Mouse (Mus musculus) cerebellum, adult 2 months (tissue): ENCODE measurements around the gene Afg1l. TPM values are rescaled to one million over a fixed set of nuclear protein-coding genes. Genes with fewer than 3 reads are reported as not detected.

Source experiments
- DNase-seq, 2 experiments: peaks; one replicate each; pipeline ENCODE4 v3.0.0; 2021
- H3K27ac ChIP-seq: fragments of 200-500 bp; 2 replicates; pipeline ENCODE4 v1.5.1; 2012; ENCODE audit warnings: low read length, control low read depth, inconsistent platforms; ENCODE audit not compliant: insufficient read depth
- H3K27me3 ChIP-seq: fragments of 200-500 bp; 2 replicates; pipeline ENCODE4 v1.6.1; 2012; ENCODE audit warnings: inconsistent platforms, mild to moderate bottlenecking, low read length, moderate library complexity; ENCODE audit not compliant: control insufficient read depth, insufficient read depth
- H3K4me1 ChIP-seq: fragments of 200-500 bp; 2 replicates; pipeline ENCODE4 v1.6.1; 2011; ENCODE audit warnings: low read length; ENCODE audit not compliant: control insufficient read depth, insufficient read depth
- H3K4me3 ChIP-seq: fragments of 200-500 bp; replicated peaks from 2 replicates; pipeline ENCODE3; 2011; ENCODE audit warnings: mild to moderate bottlenecking, low read depth, low read length, control low read depth; ENCODE audit not compliant: insufficient read depth
- CTCF ChIP-seq: fragments of 200-500 bp; IDR thresholded peaks from 2 replicates; pipeline ENCODE4 v1.5.1; 2011; ENCODE audit warnings: low read depth, mild to moderate bottlenecking, control low read depth, low read length, moderate library complexity, borderline replicate concordance; ENCODE audit not compliant: insufficient read depth
- POLR2A ChIP-seq: fragments of 200-500 bp; IDR thresholded peaks from 2 replicates; pipeline ENCODE4 v1.6.1; 2011; ENCODE audit warnings: low read length, control low read depth, borderline replicate concordance; ENCODE audit not compliant: insufficient read depth
- WGBS: fragments of 180-500 bp; shearing (Covaris S2); methylation state at CpG from one replicate; pipeline ENCODE4 v1.1.7; 2018; 5-methylcytosine and 5-hydroxymethylcytosine counted together
- polyA plus RNA-seq: library from polyadenylated mRNA; depleted of rRNA; stranded (reverse); fragments of >200 nt; gene quantifications from 2 replicates; pipeline ENCODE4 v1.2.3, GENCODE M21; 2012

Gene Afg1l
- polyA plus RNA-seq, 1 experiment = 14.9 TPM

- no peak for TF ChIP-seq CTCF
- no peak for TF ChIP-seq POLR2A
- 89% methylated on average over 14 of the region's 14 CpGs for WGBS
- Histone ChIP-seq H3K27me3 (no peaks in the 10 kb centered on the region), H3K27ac (no peak overlapping the region), H3K4me3 (no peak overlapping the region), H3K4me1 (no peaks in the 10 kb centered on the region; the same call in 1 of the 2 replicates)
- DNase-seq = no peak
These were observed 13.6 kb downstream of the Afg1l start for GRCm38 (mm10) chr10:42464805-42465204.

- no peak for TF ChIP-seq POLR2A
- TF ChIP-seq CTCF = no peak
- H3K27ac ChIP-seq = no peak overlapping the region
- no peak for DNase-seq
- 75% methylated on average over 5 of the region's 5 CpGs for WGBS
- no peaks in the 10 kb centered on the region; the same call in 1 of the 2 replicates for H3K4me1 ChIP-seq
- no peak overlapping the region for H3K4me3 ChIP-seq
- no peaks in the 10 kb centered on the region for H3K27me3 ChIP-seq
These were observed 14.1 kb downstream of the Afg1l start for GRCm38 (mm10) chr10:42464224-42464623.

- 76% methylated on average over 9 of the region's 9 CpGs for WGBS
- no peak overlapping the region for H3K4me3 ChIP-seq
- TF ChIP-seq CTCF (no peak), POLR2A (no peak)
- no peaks in the 10 kb centered on the region for H3K27me3 ChIP-seq
- H3K27ac ChIP-seq = no peak overlapping the region
- no peak for DNase-seq
- no peaks in the 10 kb centered on the region for H3K4me1 ChIP-seq
These were observed 20.7 kb downstream of the Afg1l start for GRCm38 (mm10) chr10:42457557-42458191.

- Histone ChIP-seq H3K4me1 (no peaks in the 10 kb centered on the region), H3K27ac (no peak overlapping the region), H3K4me3 (no peak overlapping the region), H3K27me3 (no peaks in the 10 kb centered on the region)
- WGBS = 59% methylated on average over 5 of the region's 5 CpGs
- no peak for DNase-seq
- TF ChIP-seq POLR2A = no peak
- TF ChIP-seq CTCF = no peak
These were observed 22.4 kb downstream of the Afg1l start for GRCm38 (mm10) chr10:42455981-42456380.

- TF ChIP-seq CTCF = no peak
- no peak for TF ChIP-seq POLR2A
- DNase-seq = no peak
- no peaks in the 10 kb centered on the region for H3K4me1 ChIP-seq
- 86% methylated on average over 6 of the region's 6 CpGs for WGBS
- no peak overlapping the region for H3K4me3 ChIP-seq
- no peak overlapping the region for H3K27ac ChIP-seq
- no peaks in the 10 kb centered on the region for H3K27me3 ChIP-seq
These were observed 23.7 kb downstream of the Afg1l start for GRCm38 (mm10) chr10:42454690-42455089.

- no peak overlapping the region for H3K27ac ChIP-seq
- H3K27me3 ChIP-seq = no peaks in the 10 kb centered on the region
- no peak overlapping the region for H3K4me3 ChIP-seq
- no peak for TF ChIP-seq POLR2A
- TF ChIP-seq CTCF = no peak
- DNase-seq = no peak
- WGBS = 58% methylated on average over 11 of the region's 11 CpGs
- no peaks in the 10 kb centered on the region for H3K4me1 ChIP-seq
These were observed 24.1 kb downstream of the Afg1l start for GRCm38 (mm10) chr10:42454266-42454665.

- DNase-seq = no peak
- TF ChIP-seq CTCF (no peak), POLR2A (no peak)
- no peaks in the 10 kb centered on the region for H3K4me1 ChIP-seq
- 36% methylated on average over 3 of the region's 4 CpGs for WGBS
- H3K27me3 ChIP-seq = no peaks in the 10 kb centered on the region
- H3K4me3 ChIP-seq = no peak overlapping the region
- H3K27ac ChIP-seq = no peak overlapping the region
These were observed 28.7 kb downstream of the Afg1l start for GRCm38 (mm10) chr10:42449672-42450071.

GRCm38 (mm10) chr10:42448371-42448770 is 30.0 kb downstream of the Afg1l start:
- Histone ChIP-seq H3K4me3 (no peak overlapping the region), H3K4me1 (no peaks in the 10 kb centered on the region), H3K27ac (no peak overlapping the region), H3K27me3 (no peaks in the 10 kb centered on the region)
- no peak for TF ChIP-seq POLR2A
- no peak for TF ChIP-seq CTCF
- no peak for DNase-seq
- 68% methylated on average over 7 of the region's 7 CpGs for WGBS

- Histone ChIP-seq H3K27me3 (no peaks in the 10 kb centered on the region), H3K27ac (no peak overlapping the region), H3K4me3 (no peak overlapping the region), H3K4me1 (no peaks in the 10 kb centered on the region)
- 78% methylated on average over 9 of the region's 9 CpGs for WGBS
- TF ChIP-seq POLR2A = no peak
- no peak for TF ChIP-seq CTCF
- no peak for DNase-seq
These were observed 32.2 kb downstream of the Afg1l start for GRCm38 (mm10) chr10:42446145-42446544.
